Mouse (Mus musculus): ENCODE results near the gene Cnnm2. TPM values are rescaled to one million over a fixed set of nuclear protein-coding genes. Genes with fewer than 3 reads are reported as not detected.
"Not testable (repeated sequence)": the region's sequence is repeated elsewhere in the genome, so short reads cannot be mapped to it uniquely, and the experiment has no call there.

The Cnnm2 gene
- total and polyA plus RNA-seq, 3 experiments: 4.0 to 10.7 TPM; not detected in 1

GRCm38 (mm10) chr19:46732673-46733072, 28.7 kb upstream of the Cnnm2 start:
- not testable (repeated sequence) for H3K27me3 ChIP-seq (ENCODE audit: control insufficient read depth in 1 of 2, insufficient read depth in 2 of 2, low read length in 2 of 2); H3K79me2 ChIP-seq (ENCODE audit: control insufficient read depth, insufficient read depth, low read length, poor library complexity); H3K9me3 ChIP-seq (replicated peaks; ENCODE audit: insufficient read depth, low read length); H3K27ac ChIP-seq (ENCODE audit: control insufficient read depth, low read depth, low read length); H3K9ac ChIP-seq (ENCODE audit: control insufficient read depth, low read depth, low read length, poor library complexity, severe bottlenecking); H3K4me3 ChIP-seq (ENCODE audit: control insufficient read depth in 1 of 2, insufficient read depth in 1 of 2, low read depth in 2 of 2, low read length in 2 of 2)
- Histone ChIP-seq H3K36me3 (ENCODE audit: control insufficient read depth in 1 of 2, insufficient read depth in 2 of 2, low read length in 2 of 2) (peaks cover 0 to 11% of the 10 kb centered on the region in 2 experiments; a peak in 2 of 4 replicates), H3K4me1 (ENCODE audit: control insufficient read depth in 1 of 2, insufficient read depth in 2 of 2, low read length in 2 of 2) (peaks cover 6 to 14% of the 10 kb centered on the region in 2 experiments)
- DNase-seq (ENCODE audit: low read depth, low spot score): peak; percentile 38
- peak; percentile 7; the same call in 1 of the 2 replicates for TF ChIP-seq ZC3H11A (IDR thresholded peaks at IDR 0.05; ENCODE audit: low read depth, low read length)
- TF ChIP-seq RAD21 (IDR thresholded peaks at IDR 0.05; ENCODE audit: low read depth, low read length): peak; percentile 12
- peak; percentile 1 to 32 (median 29); a peak in 4 of 6 replicates for TF ChIP-seq CTCF (IDR thresholded peaks at IDR 0.05 in 2 of 3, conservative IDR thresholded peaks at IDR 0.05 in 1 of 3; ENCODE audit: control insufficient read depth in 1 of 3, insufficient read depth in 1 of 3, low read depth in 2 of 3, low read length in 3 of 3, poor library complexity in 1 of 3, severe bottlenecking in 1 of 3)
- TF ChIP-seq SMC3 (IDR thresholded peaks at IDR 0.05; ENCODE audit: low read depth, low read length): peak; percentile 48
- 0 out of 2 replicates have a peak, but pooled peaks have one; percentile 40 for TF ChIP-seq ZNF384 (IDR thresholded peaks at IDR 0.05; ENCODE audit: low read depth, low read length)

- H3K79me2 ChIP-seq (ENCODE audit: control insufficient read depth, insufficient read depth, low read length, poor library complexity): no peaks in the 10 kb centered on the region
- no peak overlapping the region for H3K27ac ChIP-seq (ENCODE audit: control insufficient read depth, low read depth, low read length)
- H3K36me3 ChIP-seq (ENCODE audit: control insufficient read depth in 1 of 2, insufficient read depth in 2 of 2, low read length in 2 of 2): peaks cover 0 to under 1% of the 10 kb centered on the region in 2 experiments; a peak in 2 of 4 replicates
- no peak overlapping the region for H3K9ac ChIP-seq (ENCODE audit: control insufficient read depth, low read depth, low read length, poor library complexity, severe bottlenecking)
- H3K27me3 ChIP-seq (ENCODE audit: control insufficient read depth in 1 of 2, insufficient read depth in 2 of 2, low read length in 2 of 2): no peaks in the 10 kb centered on the region
- no peak for TF ChIP-seq SMC3 (IDR thresholded peaks at IDR 0.05; ENCODE audit: low read depth, low read length)
- TF ChIP-seq CTCF (IDR thresholded peaks at IDR 0.05 in 2 of 3, conservative IDR thresholded peaks at IDR 0.05 in 1 of 3; ENCODE audit: control insufficient read depth in 1 of 3, insufficient read depth in 1 of 3, low read depth in 2 of 3, low read length in 3 of 3, poor library complexity in 1 of 3, severe bottlenecking in 1 of 3): no peak
- no peak for TF ChIP-seq TCF12 (IDR thresholded peaks at IDR 0.05; ENCODE audit: low read depth, low read length)
- TF ChIP-seq POLR2AphosphoS2 (IDR thresholded peaks at IDR 0.05; ENCODE audit: low read length): no peak
- TF ChIP-seq RAD21 (IDR thresholded peaks at IDR 0.05; ENCODE audit: low read depth, low read length): no peak
- H3K4me1 ChIP-seq (ENCODE audit: control insufficient read depth in 1 of 2, insufficient read depth in 2 of 2, low read length in 2 of 2): 0 out of 4 replicates have a peak, but pooled peaks cover under 1 to 5% of the 10 kb centered on the region in 2 experiments
- no peak for DNase-seq (ENCODE audit: low read depth, low spot score)
- H3K4me3 ChIP-seq (ENCODE audit: control insufficient read depth in 1 of 2, insufficient read depth in 1 of 2, low read depth in 2 of 2, low read length in 2 of 2): no peak overlapping the region
- H3K9me3 ChIP-seq (replicated peaks; ENCODE audit: insufficient read depth, low read length): no peaks in the 10 kb centered on the region
Measured at GRCm38 (mm10) chr19:46733626-46734025, 27.8 kb upstream of the Cnnm2 start.

- H3K9me3 ChIP-seq (replicated peaks; ENCODE audit: insufficient read depth, low read length): no peaks in the 10 kb centered on the region
- H3K4me3 ChIP-seq (ENCODE audit: control insufficient read depth in 1 of 2, insufficient read depth in 1 of 2, low read depth in 2 of 2, low read length in 2 of 2): no peak overlapping the region
- TF ChIP-seq USF2 (IDR thresholded peaks at IDR 0.05; ENCODE audit: borderline replicate concordance in 1 of 2, insufficient read depth in 1 of 2, low read depth in 1 of 2, low read length in 2 of 2): no peak
- TF ChIP-seq EP300 (IDR thresholded peaks at IDR 0.05; ENCODE audit: low read depth in 1 of 2, low read length in 2 of 2): no peak
- TF ChIP-seq MXI1 (IDR thresholded peaks at IDR 0.05; ENCODE audit: low read depth, low read length): no peak
- no peak for TF ChIP-seq MYC (IDR thresholded peaks at IDR 0.05; ENCODE audit: low read depth, low read length)
- TF ChIP-seq RAD21 (IDR thresholded peaks at IDR 0.05; ENCODE audit: low read depth, low read length): no peak
- TF ChIP-seq ELF1 (IDR thresholded peaks at IDR 0.05; ENCODE audit: low read depth, low read length): no peak
- no peak for TF ChIP-seq E2F4 (IDR thresholded peaks at IDR 0.05; ENCODE audit: borderline replicate concordance, low read depth, low read length)
- TF ChIP-seq GATA1 (IDR thresholded peaks at IDR 0.05; ENCODE audit: low read depth, low read length): peak; percentile 44; the same call in 1 of the 2 replicates
- no peaks in the 10 kb centered on the region for H3K27me3 ChIP-seq (ENCODE audit: control insufficient read depth in 1 of 2, insufficient read depth in 2 of 2, low read length in 2 of 2)
- H3K27ac ChIP-seq (ENCODE audit: control insufficient read depth, low read depth, low read length): no peak overlapping the region
- H3K9ac ChIP-seq (ENCODE audit: control insufficient read depth, low read depth, low read length, poor library complexity, severe bottlenecking): no peak overlapping the region
- no peak for DNase-seq (ENCODE audit: low read depth, low spot score)
- H3K79me2 ChIP-seq (ENCODE audit: control insufficient read depth, insufficient read depth, low read length, poor library complexity): no peaks in the 10 kb centered on the region
- H3K4me1 ChIP-seq (ENCODE audit: control insufficient read depth in 1 of 2, insufficient read depth in 2 of 2, low read length in 2 of 2): no peaks in the 10 kb centered on the region
- H3K36me3 ChIP-seq (ENCODE audit: control insufficient read depth in 1 of 2, insufficient read depth in 2 of 2, low read length in 2 of 2): no peaks in the 10 kb centered on the region
Measured at GRCm38 (mm10) chr19:46735241-46735640, 26.2 kb upstream of the Cnnm2 start.
